Mouse (Mus musculus): ENCODE data around the gene Slc30a10. TPM values are rescaled to one million over a fixed set of nuclear protein-coding genes. Genes with fewer than 3 reads are reported as not detected.
A peak's percentile ranks its signal among the peaks of the same experiment; 100 is the strongest.

Slc30a10 gene
- polyA plus RNA-seq, 1 experiment from 2014 or later: 0.06 TPM

DNA sequence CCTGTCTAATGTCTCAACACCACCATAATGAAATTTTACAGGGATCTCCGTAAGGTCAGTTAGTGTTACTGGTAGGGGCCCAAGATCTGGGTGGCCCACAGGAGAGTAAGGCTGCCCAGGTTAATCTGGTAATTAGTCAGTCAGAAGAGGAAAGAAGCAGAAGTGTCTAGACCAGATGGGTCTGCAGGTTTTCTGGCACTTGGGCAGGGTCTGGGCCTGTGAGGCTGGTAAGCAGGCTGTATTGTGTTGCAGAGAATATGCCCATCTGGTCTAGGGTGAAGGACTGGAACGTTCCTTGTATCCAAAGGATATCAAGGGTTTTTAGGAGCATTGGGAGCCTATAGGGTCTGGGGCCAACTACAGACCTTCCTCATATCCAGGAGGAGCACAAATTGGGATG, 36.0 kb downstream of the Slc30a10 start:
- no peaks in the 10 kb centered on the region for H3K36me3 ChIP-seq
- H3K4me2 ChIP-seq: no peak overlapping the region
- H3K9ac ChIP-seq: no peak overlapping the region
- no peaks in the 10 kb centered on the region for H3K27me3 ChIP-seq
- ATAC-seq (replicated peaks; ENCODE audit: insufficient number of reproducible peaks, insufficient read depth, low FRiP score, low read depth): no peak
- no peaks in the 10 kb centered on the region for H3K4me1 ChIP-seq (replicated peaks)
- no peak overlapping the region for H3K4me3 ChIP-seq
- 91% methylated on average over 2 of the region's 2 CpGs for WGBS
- no peak overlapping the region for H3K27ac ChIP-seq
- H3K9me3 ChIP-seq (replicated peaks): no peaks in the 10 kb centered on the region

DNA sequence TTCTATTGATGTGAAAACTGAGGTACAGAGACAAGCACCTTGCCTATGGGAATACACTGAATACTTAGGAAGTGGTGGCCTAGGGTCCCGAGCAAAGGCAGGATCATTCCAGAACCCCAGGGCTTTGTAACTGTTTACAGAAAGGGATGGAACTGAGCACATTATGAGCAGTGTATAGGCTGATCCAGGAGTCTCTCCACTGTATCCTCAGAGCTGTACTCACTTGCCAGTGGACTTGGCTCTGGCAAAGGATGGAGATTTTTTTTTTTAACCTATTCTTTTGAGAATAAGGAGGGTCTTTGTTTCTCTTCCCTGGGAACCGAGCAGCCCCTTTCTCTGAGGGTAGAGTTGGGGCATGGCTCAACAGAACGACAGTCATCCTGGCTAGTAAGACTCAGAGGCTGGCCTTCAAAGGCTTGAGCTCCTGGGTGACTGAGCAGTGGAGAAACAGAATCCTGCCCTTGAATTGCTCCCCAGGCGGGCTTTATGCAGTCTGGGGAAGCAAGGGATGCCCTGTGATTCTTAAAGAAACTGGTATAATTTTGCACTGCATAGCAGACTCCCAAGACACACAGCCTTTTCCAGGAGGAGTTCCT, 38.9 kb downstream of the Slc30a10 start:
- no peak for ATAC-seq (replicated peaks; ENCODE audit: insufficient number of reproducible peaks, insufficient read depth, low FRiP score, low read depth)
- no peaks in the 10 kb centered on the region for H3K36me3 ChIP-seq
- 54% methylated on average over 4 of the region's 4 CpGs for WGBS
- no peak overlapping the region for H3K4me2 ChIP-seq
- H3K4me1 ChIP-seq (replicated peaks): no peaks in the 10 kb centered on the region
- H3K4me3 ChIP-seq: no peak overlapping the region
- no peaks in the 10 kb centered on the region for H3K9me3 ChIP-seq (replicated peaks)
- no peak overlapping the region for H3K9ac ChIP-seq
- H3K27me3 ChIP-seq: no peaks in the 10 kb centered on the region
- H3K27ac ChIP-seq: no peak overlapping the region

DNA sequence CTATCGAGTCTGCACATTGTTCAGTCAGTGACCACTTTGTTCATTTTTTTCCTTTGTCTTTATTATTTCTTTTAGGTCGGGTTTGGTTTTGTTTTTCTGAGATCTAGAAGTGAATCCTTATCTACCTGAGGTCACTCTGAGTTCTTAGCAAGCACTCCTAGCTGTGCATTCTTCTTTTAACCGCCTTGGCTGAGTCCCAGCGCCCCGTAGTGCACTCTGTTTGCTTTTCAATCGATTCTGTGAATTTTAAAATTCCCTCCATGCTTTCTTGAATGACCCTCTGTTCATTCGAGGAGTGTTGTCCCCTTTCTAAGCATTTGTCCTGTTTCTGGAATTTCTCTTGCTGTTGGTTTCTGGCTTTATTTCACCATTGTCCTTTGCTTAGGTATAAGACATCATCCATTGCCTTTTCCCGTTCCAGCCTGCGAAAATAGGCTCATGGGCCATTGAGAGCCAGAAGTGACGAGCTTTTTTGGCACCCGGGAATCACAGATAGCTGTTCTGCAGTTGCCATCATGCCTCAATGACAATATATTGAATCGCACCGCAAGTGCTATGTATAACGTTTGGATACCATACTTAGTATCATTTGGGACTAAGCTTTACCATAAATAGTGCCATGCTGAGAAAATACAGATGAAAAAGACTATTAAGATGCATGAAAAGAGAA, 42.3 kb downstream of the Slc30a10 start:
- H3K4me3 ChIP-seq: no peak overlapping the region
- H3K9me3 ChIP-seq (replicated peaks): no peaks in the 10 kb centered on the region
- no peaks in the 10 kb centered on the region for H3K4me1 ChIP-seq (replicated peaks)
- WGBS: 69% methylated on average over 14 of the region's 14 CpGs
- ATAC-seq (replicated peaks; ENCODE audit: insufficient number of reproducible peaks, insufficient read depth, low FRiP score, low read depth): no peak
- H3K27ac ChIP-seq: no peak overlapping the region
- H3K27me3 ChIP-seq: no peaks in the 10 kb centered on the region
- no peaks in the 10 kb centered on the region for H3K36me3 ChIP-seq
- no peak overlapping the region for H3K9ac ChIP-seq
- no peak overlapping the region for H3K4me2 ChIP-seq

DNA sequence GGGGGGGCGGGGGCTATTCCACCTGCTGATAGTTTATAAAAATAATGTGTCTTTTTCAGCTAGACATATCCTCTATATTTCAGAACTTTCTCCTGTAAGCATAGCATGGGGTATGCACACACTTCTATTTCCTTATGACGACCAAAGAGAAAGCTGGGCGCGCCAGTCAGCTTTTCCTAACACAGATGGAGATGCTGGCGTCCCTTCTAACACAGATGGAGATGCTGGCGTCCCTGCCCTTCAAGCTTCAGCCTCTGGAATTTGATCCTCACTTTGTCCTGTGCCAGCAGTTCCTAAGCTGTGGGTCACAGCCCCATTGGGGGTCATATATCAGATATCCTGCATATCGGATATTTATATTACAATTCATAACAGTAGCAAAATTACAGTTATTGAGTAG, 46.0 kb downstream of the Slc30a10 start:
- Histone ChIP-seq H3K4me3 (no peak overlapping the region), H3K4me1 (replicated peaks) (no peaks in the 10 kb centered on the region), H3K27ac (no peak overlapping the region), H3K9ac (no peak overlapping the region), H3K9me3 (replicated peaks) (no peaks in the 10 kb centered on the region), H3K27me3 (no peaks in the 10 kb centered on the region), H3K36me3 (no peaks in the 10 kb centered on the region), H3K4me2 (no peak overlapping the region)
- ATAC-seq (replicated peaks; ENCODE audit: insufficient number of reproducible peaks, insufficient read depth, low FRiP score, low read depth): no peak
- WGBS: 75% methylated on average over 7 of the region's 7 CpGs

DNA sequence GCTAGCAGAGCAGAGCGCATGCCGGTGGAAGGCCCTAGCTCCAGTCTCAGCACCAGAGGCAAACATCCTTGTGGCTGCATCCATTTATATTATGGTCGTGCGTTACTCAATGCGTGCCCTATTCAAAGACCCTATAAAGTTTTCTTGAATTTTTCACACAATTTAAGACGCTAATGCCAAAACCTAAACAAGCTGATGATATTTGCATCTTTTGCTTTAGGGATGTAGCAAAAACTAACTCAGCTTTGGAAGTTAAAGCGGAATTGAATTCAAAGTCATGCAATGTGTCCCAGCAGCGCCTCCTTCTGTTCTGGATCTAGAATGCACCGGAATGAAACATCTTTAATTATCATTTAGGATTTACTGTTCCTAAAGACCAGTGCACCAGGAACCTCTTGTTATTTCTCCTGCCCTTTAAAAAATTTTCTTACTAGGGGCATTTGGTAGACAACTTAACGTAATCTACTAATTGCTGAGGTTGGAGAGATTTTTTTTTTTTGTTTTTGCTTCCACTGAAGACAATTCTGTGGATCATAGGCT, 47.2 kb downstream of the Slc30a10 start:
- no peaks in the 10 kb centered on the region for H3K4me1 ChIP-seq (replicated peaks)
- no peak for ATAC-seq (replicated peaks; ENCODE audit: insufficient number of reproducible peaks, insufficient read depth, low FRiP score, low read depth)

DNA sequence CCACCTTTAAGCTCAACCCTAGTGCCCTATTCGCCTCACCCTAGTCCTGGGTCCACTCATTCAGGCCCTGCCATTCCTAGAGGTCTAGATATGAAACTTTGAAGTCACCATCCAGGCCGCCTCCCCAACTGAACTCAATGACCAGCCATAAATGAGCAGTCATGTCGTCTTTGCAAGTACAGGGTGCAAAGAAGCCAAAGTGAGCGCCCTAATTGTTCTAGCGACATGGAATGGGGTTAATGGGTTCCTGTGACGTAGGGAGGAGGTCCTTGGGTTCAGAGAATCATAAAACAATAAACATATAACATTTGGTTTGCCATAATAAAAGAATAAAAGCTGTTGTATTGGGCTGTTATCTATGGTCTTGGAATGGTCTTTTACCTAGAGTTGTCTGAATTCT, 47.9 kb downstream of the Slc30a10 start:
- no peak overlapping the region for H3K27ac ChIP-seq
- no peak overlapping the region for H3K4me3 ChIP-seq
- WGBS: 54% methylated on average over 6 of the region's 6 CpGs
- no peaks in the 10 kb centered on the region for H3K4me1 ChIP-seq (replicated peaks)
- no peak overlapping the region for H3K9ac ChIP-seq
- no peaks in the 10 kb centered on the region for H3K9me3 ChIP-seq (replicated peaks)
- no peaks in the 10 kb centered on the region for H3K27me3 ChIP-seq
- no peak for ATAC-seq (replicated peaks; ENCODE audit: insufficient number of reproducible peaks, insufficient read depth, low FRiP score, low read depth)
- H3K4me2 ChIP-seq: no peak overlapping the region
- H3K36me3 ChIP-seq: no peaks in the 10 kb centered on the region

More for the DNA sequence above, 47.2 kb downstream of the Slc30a10 start:
- no peak overlapping the region for H3K27ac ChIP-seq
- WGBS: 34% methylated on average over 10 of the region's 10 CpGs
- no peak overlapping the region for H3K4me3 ChIP-seq
- no peaks in the 10 kb centered on the region for H3K9me3 ChIP-seq (replicated peaks)
- H3K9ac ChIP-seq: no peak overlapping the region
- H3K27me3 ChIP-seq: no peaks in the 10 kb centered on the region
- H3K4me2 ChIP-seq: no peak overlapping the region
- H3K36me3 ChIP-seq: no peaks in the 10 kb centered on the region

DNA sequence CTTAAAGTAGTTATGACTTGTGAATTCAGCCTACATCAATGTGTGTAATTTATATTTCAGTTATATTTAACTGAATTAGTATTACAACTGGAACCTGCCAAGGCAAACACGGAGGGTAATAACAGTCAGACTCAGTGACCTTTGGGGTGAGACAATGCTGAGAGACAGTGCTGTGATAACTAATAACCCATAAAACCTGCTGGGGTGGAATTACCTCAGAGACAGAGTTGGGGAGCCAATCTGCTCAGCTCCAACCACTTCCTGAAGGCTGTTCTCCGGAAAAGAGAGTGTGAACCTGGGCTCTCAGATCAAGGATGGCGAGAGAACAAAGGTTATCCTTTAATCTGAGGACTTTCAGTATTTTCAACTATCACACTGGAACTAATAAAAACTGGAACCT, 54.4 kb downstream of the Slc30a10 start:
- no peak overlapping the region for H3K4me2 ChIP-seq
- no peaks in the 10 kb centered on the region for H3K27me3 ChIP-seq
- no peak overlapping the region for H3K27ac ChIP-seq
- H3K36me3 ChIP-seq: no peaks in the 10 kb centered on the region
- H3K9me3 ChIP-seq (replicated peaks): no peaks in the 10 kb centered on the region
- WGBS: 64% methylated on average over 3 of the region's 3 CpGs
- no peak for ATAC-seq (replicated peaks; ENCODE audit: insufficient number of reproducible peaks, insufficient read depth, low FRiP score, low read depth)
- no peak overlapping the region for H3K9ac ChIP-seq
- H3K4me1 ChIP-seq (replicated peaks): no peaks in the 10 kb centered on the region
- H3K4me3 ChIP-seq: no peak overlapping the region

DNA sequence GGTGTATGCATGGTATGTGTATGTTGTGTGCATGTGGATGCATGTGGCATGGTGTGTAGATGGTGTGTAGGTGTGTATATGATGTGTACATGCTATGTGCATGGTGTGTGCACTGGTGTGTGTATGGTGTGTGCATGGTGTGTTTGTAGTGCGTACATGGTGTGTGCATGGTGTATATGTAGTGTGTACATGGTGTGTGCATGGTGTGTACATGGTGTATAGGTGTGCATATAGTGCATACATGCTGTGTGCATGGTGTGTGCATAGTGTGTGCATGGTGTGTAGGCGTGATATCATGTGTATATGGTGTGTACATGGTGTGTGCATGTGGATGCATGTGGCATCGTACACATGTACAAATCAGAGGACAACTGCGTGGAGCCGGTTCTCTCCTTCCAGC, 56.7 kb downstream of the Slc30a10 start:
- H3K27me3 ChIP-seq: no peaks in the 10 kb centered on the region
- H3K4me3 ChIP-seq: no peak overlapping the region
- ATAC-seq (replicated peaks; ENCODE audit: insufficient number of reproducible peaks, insufficient read depth, low FRiP score, low read depth): no peak
- H3K9ac ChIP-seq: no peak overlapping the region
- no peaks in the 10 kb centered on the region for H3K4me1 ChIP-seq (replicated peaks)
- H3K36me3 ChIP-seq: no peaks in the 10 kb centered on the region
- no peak overlapping the region for H3K27ac ChIP-seq
- no peak overlapping the region for H3K4me2 ChIP-seq
- 84% methylated on average over 5 of the region's 5 CpGs for WGBS
- H3K9me3 ChIP-seq (replicated peaks): no peaks in the 10 kb centered on the region

DNA sequence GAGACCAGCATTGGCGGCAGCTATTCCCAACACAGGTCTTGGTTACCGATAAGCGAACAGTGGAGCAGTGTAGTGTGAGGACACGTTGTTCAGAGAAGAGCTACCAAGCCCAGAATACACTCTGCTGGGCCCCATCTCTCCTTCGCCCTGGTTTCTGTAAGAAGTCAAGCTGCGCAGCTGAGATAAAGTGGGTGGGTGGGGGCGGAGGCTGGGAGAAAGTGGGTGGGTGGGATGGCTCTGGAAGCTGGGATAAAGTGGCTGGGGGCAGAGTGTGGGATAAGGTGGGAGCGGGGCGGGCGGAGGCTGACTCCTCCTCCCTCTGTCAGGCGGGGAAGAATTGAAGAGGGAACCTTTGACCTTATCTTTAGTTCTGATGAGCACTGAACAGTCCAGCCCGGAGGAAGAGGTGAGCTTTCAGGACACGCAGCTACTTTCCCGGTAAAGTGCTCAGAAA, 60.9 kb downstream of the Slc30a10 start:
- Histone ChIP-seq H3K27me3 (no peaks in the 10 kb centered on the region), H3K4me1 (replicated peaks) (no peaks in the 10 kb centered on the region), H3K36me3 (no peaks in the 10 kb centered on the region), H3K9ac (no peak overlapping the region), H3K4me3 (0 out of 2 replicates have a peak overlapping the region, but pooled peaks have one; percentile 10), H3K27ac (no peak overlapping the region), H3K4me2 (peak overlapping the region; percentile 38), H3K9me3 (replicated peaks) (no peaks in the 10 kb centered on the region)
- ATAC-seq (replicated peaks; ENCODE audit: insufficient number of reproducible peaks, insufficient read depth, low FRiP score, low read depth): no peak
- 29% methylated on average over 14 of the region's 14 CpGs for WGBS

DNA sequence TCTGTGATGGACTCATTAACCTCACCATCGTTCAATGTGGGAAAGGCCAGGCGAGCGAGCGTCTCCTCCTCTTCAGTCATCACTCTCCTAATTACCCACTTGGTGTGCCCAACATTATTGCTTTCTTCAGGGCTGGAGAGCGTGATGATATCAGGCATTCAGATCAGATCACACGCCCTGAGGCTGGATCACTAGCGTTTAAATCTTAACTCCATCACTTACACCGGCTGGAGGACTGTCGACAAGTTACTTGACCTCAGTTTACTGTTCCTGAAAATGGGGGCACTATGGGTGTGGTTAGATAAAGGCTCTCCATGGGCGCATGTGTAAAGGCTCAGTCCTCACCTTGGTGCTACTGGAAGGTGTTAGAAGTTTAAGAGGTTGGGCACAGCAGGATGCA, 61.4 kb downstream of the Slc30a10 start:
- Histone ChIP-seq H3K4me2 (peak overlapping the region; percentile 38), H3K27ac (no peak overlapping the region), H3K4me3 (no peak overlapping the region), H3K27me3 (no peaks in the 10 kb centered on the region), H3K9me3 (replicated peaks) (no peaks in the 10 kb centered on the region), H3K4me1 (replicated peaks) (no peaks in the 10 kb centered on the region), H3K9ac (no peak overlapping the region), H3K36me3 (no peaks in the 10 kb centered on the region)
- ATAC-seq (replicated peaks; ENCODE audit: insufficient number of reproducible peaks, insufficient read depth, low FRiP score, low read depth): no peak
- 51% methylated on average over 10 of the region's 10 CpGs for WGBS

DNA sequence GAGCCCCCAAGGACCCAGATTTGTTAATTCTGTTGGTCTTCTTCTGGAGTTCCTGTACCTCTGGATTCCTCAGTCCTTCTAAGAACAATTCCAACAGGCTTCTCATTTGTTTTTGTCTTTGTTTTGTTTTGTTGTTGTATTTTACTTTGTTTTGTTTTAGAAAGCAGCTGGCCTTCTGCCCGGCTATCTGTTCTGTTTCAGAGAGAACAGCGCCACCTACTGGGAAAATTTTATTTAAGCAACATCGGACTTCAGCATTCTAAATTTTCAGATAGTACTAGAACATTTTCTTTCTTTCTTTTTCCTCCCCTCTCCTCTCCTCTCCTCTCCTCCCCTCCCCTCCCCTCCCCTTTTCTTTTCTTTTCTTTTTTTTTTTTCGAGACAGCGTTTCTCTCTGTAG, 62.9 kb downstream of the Slc30a10 start:
- H3K9me3 ChIP-seq (replicated peaks): no peaks in the 10 kb centered on the region
- H3K4me2 ChIP-seq: no peak overlapping the region
- no peak for ATAC-seq (replicated peaks; ENCODE audit: insufficient number of reproducible peaks, insufficient read depth, low FRiP score, low read depth)
- H3K4me3 ChIP-seq: no peak overlapping the region
- H3K9ac ChIP-seq: no peak overlapping the region
- no peak overlapping the region for H3K27ac ChIP-seq
- no peaks in the 10 kb centered on the region for H3K4me1 ChIP-seq (replicated peaks)
- WGBS: 5% methylated on average over 3 of the region's 5 CpGs
- H3K27me3 ChIP-seq: no peaks in the 10 kb centered on the region
- H3K36me3 ChIP-seq: no peaks in the 10 kb centered on the region

All from heart, embryonic 15.5 days (tissue).